25 mouse cellular contexts compared by ENCODE assay signal in the genomic region with DNA sequence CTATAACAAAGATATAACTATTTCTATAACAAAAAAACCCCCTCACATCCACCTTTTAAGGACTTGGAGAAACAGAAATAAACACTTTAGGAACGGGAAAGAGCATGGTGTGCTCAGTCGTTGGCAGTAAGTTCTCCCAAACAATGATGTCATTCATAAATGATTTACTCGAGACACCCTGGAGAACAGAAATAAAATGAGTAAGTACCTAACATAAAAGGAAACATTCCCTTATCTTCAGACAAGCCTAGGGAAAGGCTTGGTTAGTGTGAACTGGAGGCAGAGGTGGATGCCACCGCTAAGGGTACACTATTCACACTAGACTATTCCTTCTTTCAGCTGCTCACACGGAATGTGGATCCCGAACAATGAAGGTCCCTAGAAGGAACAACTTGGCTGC.
DNase-seq lines count a peak whose midpoint lies in the region; ATAC-seq and TF ChIP-seq lines count a peak whose summit lies in the region.
"Had no signal": no experiment of that assay in that cellular context is flagged by ENCODE, and none has a peak within 500 bp of the region (broad histone marks: within the 10 kb centered on the region; RNA-seq: fewer than 3 reads in every experiment).

No protein-coding gene starts in this region.

- H3K4me2 ChIP-seq in kidney, embryonic 15.5 days, result no peak overlapping the region
- no peak overlapping the region for H3K4me2 ChIP-seq in intestine, embryonic 16.5 days (ENCODE audit: low read depth, low read length)
- H3K4me2 ChIP-seq in stomach, postnatal 0 days (replicated peaks; ENCODE audit: low read depth), result no peak overlapping the region
- H3K4me2 ChIP-seq: forebrain, embryonic 13.5 days; heart, embryonic 15.5 days; hindbrain, embryonic 15.5 days; midbrain, embryonic 11.5 days had no signal

- peak; percentile 52 for DNase-seq in kidney, adult 9 months
- DNase-seq in lung, postnatal 25 days (ENCODE audit: low spot score), result peak; percentile 23
- no peak for DNase-seq in lung, postnatal 10 days
- DNase-seq in stomach, postnatal 0 days (ENCODE audit: low spot score), result no peak
- no peak for DNase-seq in cerebellum, postnatal 25 days
- DNase-seq: adrenal gland, adult 8-10 months; cerebellum, adult 2 months; cerebellum, postnatal 36 days; gastrocnemius, postnatal 10 days; heart, postnatal 4 days; kidney, postnatal 14 days; left cerebral cortex, postnatal 4 days; right cerebral cortex, postnatal 25 days; thymus, adult 2 months; thymus, postnatal 4 days had no signal

- H3K9ac ChIP-seq in kidney, embryonic 15.5 days, result no peak overlapping the region
- H3K9ac ChIP-seq in intestine, embryonic 16.5 days (ENCODE audit: low read depth, low read length), result no peak overlapping the region
- no peak overlapping the region for H3K9ac ChIP-seq in stomach, postnatal 0 days (ENCODE audit: low read length)
- H3K9ac ChIP-seq: forebrain, embryonic 13.5 days; heart, embryonic 15.5 days; hindbrain, embryonic 15.5 days; liver, embryonic 14.5 days had no signal

- no peaks in the 10 kb centered on the region for H3K36me3 ChIP-seq in kidney, embryonic 15.5 days
- H3K36me3 ChIP-seq in intestine, embryonic 16.5 days (ENCODE audit: control insufficient read depth, insufficient read depth, low read length), result no peaks in the 10 kb centered on the region
- H3K36me3 ChIP-seq in stomach, postnatal 0 days (ENCODE audit: control insufficient read depth, insufficient read depth, low read length), result no peaks in the 10 kb centered on the region
- H3K36me3 ChIP-seq: heart, embryonic 15.5 days; hindbrain, embryonic 15.5 days had no signal

- TF ChIP-seq CTCF in stomach, postnatal 0 days (IDR thresholded peaks at IDR 0.05; ENCODE audit: low read depth), result no peak

- no peaks in the 10 kb centered on the region for H3K27me3 ChIP-seq in kidney, embryonic 15.5 days
- no peaks in the 10 kb centered on the region for H3K27me3 ChIP-seq in intestine, embryonic 16.5 days (replicated peaks; ENCODE audit: control insufficient read depth, insufficient read depth, low read length)
- H3K27me3 ChIP-seq in stomach, postnatal 0 days (ENCODE audit: control insufficient read depth, insufficient read depth, low read length), result no peaks in the 10 kb centered on the region
- H3K27me3 ChIP-seq: CH12.LX; forebrain, embryonic 13.5 days; heart, embryonic 15.5 days; hindbrain, embryonic 15.5 days had no signal

- no peak overlapping the region for H3K27ac ChIP-seq in kidney, embryonic 15.5 days
- no peak overlapping the region for H3K27ac ChIP-seq in intestine, embryonic 16.5 days (ENCODE audit: low read length)
- no peak overlapping the region for H3K27ac ChIP-seq in stomach, postnatal 0 days (replicated peaks)
- H3K27ac ChIP-seq: forebrain, embryonic 13.5 days; heart, embryonic 15.5 days; hindbrain, embryonic 15.5 days; liver, embryonic 14.5 days had no signal

- no peak for ATAC-seq in kidney, embryonic 15.5 days (replicated peaks; ENCODE audit: low FRiP score)
- ATAC-seq in intestine, embryonic 16.5 days, result peak; percentile 80
- peak; percentile 79 for ATAC-seq in stomach, postnatal 0 days (ENCODE audit: low FRiP score, low TSS enrichment)
- ATAC-seq: forebrain, embryonic 13.5 days; inflammation-experienced regulatory T-cells, adult 6 months; midbrain, embryonic 16.5 days had no signal

- WGBS in kidney, embryonic 15.5 days, result 62% methylated on average over 6 of the region's 6 CpGs
- WGBS in intestine, embryonic 16.5 days, result 36% methylated on average over 6 of the region's 6 CpGs
- WGBS in stomach, postnatal 0 days, result 25% methylated on average over 6 of the region's 6 CpGs

- no peak overlapping the region for H3K4me3 ChIP-seq in kidney, embryonic 15.5 days (replicated peaks)
- no peak overlapping the region for H3K4me3 ChIP-seq in intestine, embryonic 16.5 days (ENCODE audit: low read length)
- no peak overlapping the region for H3K4me3 ChIP-seq in stomach, postnatal 0 days (ENCODE audit: low read depth, low read length)
- H3K4me3 ChIP-seq: forebrain, embryonic 13.5 days; heart, embryonic 15.5 days; hindbrain, embryonic 15.5 days had no signal

- no peaks in the 10 kb centered on the region for H3K9me3 ChIP-seq in kidney, embryonic 15.5 days (replicated peaks)
- H3K9me3 ChIP-seq in intestine, embryonic 16.5 days (ENCODE audit: control insufficient read depth, low read length), result no peaks in the 10 kb centered on the region
- H3K9me3 ChIP-seq in stomach, postnatal 0 days (ENCODE audit: control insufficient read depth, low read length), result no peaks in the 10 kb centered on the region
- H3K9me3 ChIP-seq: forebrain, embryonic 13.5 days; heart, embryonic 15.5 days; hindbrain, embryonic 15.5 days had no signal

- TF ChIP-seq EP300 in stomach, postnatal 0 days (optimal IDR thresholded peaks at IDR 0.05), result no peak

- 0 out of 2 replicates have a peak, but pooled peaks cover 2% of the 10 kb centered on the region for H3K4me1 ChIP-seq in kidney, embryonic 15.5 days
- H3K4me1 ChIP-seq in intestine, embryonic 16.5 days (ENCODE audit: control insufficient read depth, insufficient read depth, low read length), result no peaks in the 10 kb centered on the region
- no peaks in the 10 kb centered on the region for H3K4me1 ChIP-seq in stomach, postnatal 0 days (replicated peaks; ENCODE audit: control insufficient read depth, insufficient read depth)
- H3K4me1 ChIP-seq: forebrain, embryonic 13.5 days; heart, embryonic 15.5 days; hindbrain, embryonic 15.5 days had no signal

Comparison
In these comparisons a context has a peak if more than half of its experiments do, and no peak if none do; other contexts are left out.
1. DNase-seq: peak in kidney, adult 9 months (single experiment) and lung, postnatal 25 days (single experiment); none in lung, postnatal 10 days (single experiment), stomach, postnatal 0 days (single experiment) and cerebellum, postnatal 25 days (0 of 2).